Mouse (Mus musculus): ENCODE results near the gene Ampd2. TPM values are rescaled to one million over a fixed set of nuclear protein-coding genes. Genes with fewer than 3 reads are reported as not detected.

Ampd2 gene
- total and polyA plus RNA-seq, 3 experiments, result 54.9 to 201 TPM; not detected in 1

DNA sequence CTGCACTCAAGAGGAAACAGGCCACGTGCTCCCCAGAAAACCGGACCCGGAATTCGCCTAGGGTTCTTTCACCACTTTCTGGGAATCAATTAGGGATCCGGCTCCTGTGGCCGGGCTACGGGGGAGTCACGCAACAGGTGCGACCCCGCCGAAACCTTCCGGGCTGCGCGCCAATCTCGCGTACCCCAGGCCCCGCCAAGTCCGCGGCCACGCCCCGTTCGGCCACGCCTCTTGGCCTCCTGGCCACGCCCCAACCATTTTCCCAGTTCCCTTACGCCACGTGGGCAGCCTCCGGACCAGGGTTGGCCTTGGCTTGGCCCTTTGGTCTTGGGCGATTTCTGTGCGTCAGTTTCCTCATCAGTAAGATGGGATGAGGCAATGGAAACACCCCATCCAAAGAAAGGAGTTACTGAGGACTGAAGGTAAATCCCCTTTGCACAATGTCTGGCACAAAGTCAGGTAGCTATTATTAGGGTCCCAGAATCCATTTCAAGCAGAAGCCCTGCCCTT, at the start of gene Ampd2 (continued):
- TF ChIP-seq MXI1 (IDR thresholded peaks at IDR 0.05; ENCODE audit: low read depth, low read length), result peak; percentile 99
- no peak for TF ChIP-seq EP300 (IDR thresholded peaks at IDR 0.05; ENCODE audit: low read depth in 1 of 2, low read length in 2 of 2)

DNA sequence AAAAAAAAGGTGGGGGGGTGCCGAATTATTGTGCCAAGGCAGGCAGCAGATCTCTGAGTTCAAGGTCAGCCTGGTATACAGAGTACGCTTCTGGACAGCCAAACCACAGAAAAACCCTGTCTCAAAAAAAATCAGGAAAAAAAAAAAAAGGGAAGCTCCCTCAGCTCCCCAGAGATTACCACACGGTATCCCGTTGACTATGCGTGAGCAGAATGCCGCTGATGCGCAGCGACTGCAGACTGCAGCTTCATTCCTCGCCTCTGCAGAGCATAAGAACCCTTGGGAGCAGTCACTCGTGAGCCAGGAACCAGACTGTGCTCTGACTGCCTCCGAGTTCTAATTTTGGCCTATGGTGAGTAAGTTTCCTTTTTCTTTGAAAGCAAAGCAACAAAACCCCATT, 48.2 kb upstream of the Ampd2 start:
- no peak overlapping the region for H3K9ac ChIP-seq (ENCODE audit: control insufficient read depth, low read depth, low read length, poor library complexity, severe bottlenecking)
- H3K27ac ChIP-seq (ENCODE audit: control insufficient read depth, low read depth, low read length), result no peak overlapping the region
- H3K4me1 ChIP-seq (ENCODE audit: control insufficient read depth in 1 of 2, insufficient read depth in 2 of 2, low read length in 2 of 2), result peaks cover 29% of the 10 kb centered on the region in 2 experiments
- H3K27me3 ChIP-seq (ENCODE audit: control insufficient read depth in 1 of 2, insufficient read depth in 2 of 2, low read length in 2 of 2), result no peaks in the 10 kb centered on the region
- H3K79me2 ChIP-seq (ENCODE audit: control insufficient read depth, insufficient read depth, low read length, poor library complexity), result peaks cover 54% of the 10 kb centered on the region
- peak; percentile 81 for TF ChIP-seq ZNF384 (IDR thresholded peaks at IDR 0.05; ENCODE audit: low read depth, low read length)
- TF ChIP-seq TCF12 (IDR thresholded peaks at IDR 0.05; ENCODE audit: low read depth, low read length), result no peak
- 0 out of 2 replicates have a peak, but pooled peaks have one; percentile 5 for TF ChIP-seq TAL1 (IDR thresholded peaks at IDR 0.05; ENCODE audit: low read length)
- H3K4me3 ChIP-seq (ENCODE audit: control insufficient read depth in 1 of 2, insufficient read depth in 1 of 2, low read depth in 2 of 2, low read length in 2 of 2), result no peak overlapping the region
- peak; percentile 32 for DNase-seq (ENCODE audit: low read depth, low spot score)
- H3K36me3 ChIP-seq (ENCODE audit: control insufficient read depth in 1 of 2, insufficient read depth in 2 of 2, low read length in 2 of 2), result peaks cover 11 to 42% of the 10 kb centered on the region in 2 experiments
- H3K9me3 ChIP-seq (replicated peaks; ENCODE audit: insufficient read depth, low read length), result no peaks in the 10 kb centered on the region

DNA sequence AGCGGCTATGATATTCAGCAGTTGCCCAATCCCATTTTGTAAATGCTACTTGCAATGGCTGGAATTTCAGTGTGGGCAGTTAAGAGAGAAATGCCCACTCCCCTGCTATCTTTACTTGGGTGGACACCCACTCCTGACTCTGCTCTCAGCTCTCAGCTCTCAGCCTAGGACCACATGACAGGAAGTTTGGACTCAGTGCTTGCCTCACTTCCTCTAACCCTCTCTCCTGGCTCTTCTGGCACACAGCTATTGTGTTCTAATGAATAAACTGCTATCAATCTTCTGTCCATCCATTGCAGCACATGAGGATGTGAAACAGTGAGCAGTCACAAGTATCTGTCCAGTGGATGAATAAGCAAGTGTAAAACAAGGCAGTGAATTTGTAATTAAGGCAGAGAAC, 46.0 kb upstream of the Ampd2 start:
- Histone ChIP-seq H3K79me2 (ENCODE audit: control insufficient read depth, insufficient read depth, low read length, poor library complexity) (peaks cover 54% of the 10 kb centered on the region), H3K27me3 (ENCODE audit: control insufficient read depth in 1 of 2, insufficient read depth in 2 of 2, low read length in 2 of 2) (no peaks in the 10 kb centered on the region), H3K27ac (ENCODE audit: control insufficient read depth, low read depth, low read length) (no peak overlapping the region), H3K9ac (ENCODE audit: control insufficient read depth, low read depth, low read length, poor library complexity, severe bottlenecking) (no peak overlapping the region), H3K36me3 (ENCODE audit: control insufficient read depth in 1 of 2, insufficient read depth in 2 of 2, low read length in 2 of 2) (peaks cover 7 to 53% of the 10 kb centered on the region in 2 experiments), H3K4me1 (ENCODE audit: control insufficient read depth in 1 of 2, insufficient read depth in 2 of 2, low read length in 2 of 2) (peaks cover 41 to 42% of the 10 kb centered on the region in 2 experiments), H3K4me3 (ENCODE audit: control insufficient read depth in 1 of 2, insufficient read depth in 1 of 2, low read depth in 2 of 2, low read length in 2 of 2) (no peak overlapping the region), H3K9me3 (replicated peaks; ENCODE audit: insufficient read depth, low read length) (no peaks in the 10 kb centered on the region)
- no peak for DNase-seq (ENCODE audit: low read depth, low spot score)
- TF ChIP-seq USF1 (IDR thresholded peaks at IDR 0.05; ENCODE audit: low read depth, low read length) (peak; percentile 82), USF2 (IDR thresholded peaks at IDR 0.05; ENCODE audit: borderline replicate concordance in 1 of 2, insufficient read depth in 1 of 2, low read depth in 1 of 2, low read length in 2 of 2) (peak in 1 of 2 experiments; percentile 8; a peak in 1 of 4 replicates), SIN3A (IDR thresholded peaks at IDR 0.05; ENCODE audit: low read length) (no peak), POLR2AphosphoS5 (IDR thresholded peaks at IDR 0.05; ENCODE audit: borderline replicate concordance, low read depth, low read length) (no peak), NELFE (IDR thresholded peaks at IDR 0.05; ENCODE audit: low read depth, low read length) (no peak)

DNA sequence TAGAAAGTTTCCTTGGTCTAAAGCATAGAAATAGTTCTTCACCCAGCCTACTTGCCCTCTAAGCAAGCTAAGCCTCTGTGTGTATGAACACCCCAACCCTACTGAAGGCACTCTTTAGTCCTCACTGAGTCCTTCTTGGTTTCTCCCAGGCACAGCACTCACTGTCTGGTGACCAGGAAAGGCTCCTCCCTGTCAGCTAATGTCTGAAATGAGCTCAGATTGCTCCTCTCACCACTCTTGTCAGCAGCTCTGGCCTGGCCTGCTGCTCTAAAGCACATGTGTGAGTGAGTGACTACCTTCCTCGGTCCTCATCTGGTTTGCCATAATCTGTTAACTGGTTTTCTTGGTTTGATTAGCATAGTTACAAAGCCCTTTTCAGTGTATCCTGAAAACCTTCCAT, 45.4 kb upstream of the Ampd2 start:
- Histone ChIP-seq H3K36me3 (ENCODE audit: control insufficient read depth in 1 of 2, insufficient read depth in 2 of 2, low read length in 2 of 2) (peaks cover 4 to 54% of the 10 kb centered on the region in 2 experiments; a peak in 3 of 4 replicates), H3K4me1 (ENCODE audit: control insufficient read depth in 1 of 2, insufficient read depth in 2 of 2, low read length in 2 of 2) (peaks cover 42 to 47% of the 10 kb centered on the region in 2 experiments), H3K9ac (ENCODE audit: control insufficient read depth, low read depth, low read length, poor library complexity, severe bottlenecking) (no peak overlapping the region), H3K9me3 (replicated peaks; ENCODE audit: insufficient read depth, low read length) (no peaks in the 10 kb centered on the region), H3K79me2 (ENCODE audit: control insufficient read depth, insufficient read depth, low read length, poor library complexity) (peaks cover 51% of the 10 kb centered on the region), H3K27me3 (ENCODE audit: control insufficient read depth in 1 of 2, insufficient read depth in 2 of 2, low read length in 2 of 2) (no peaks in the 10 kb centered on the region), H3K4me3 (ENCODE audit: control insufficient read depth in 1 of 2, insufficient read depth in 1 of 2, low read depth in 2 of 2, low read length in 2 of 2) (no peak overlapping the region), H3K27ac (ENCODE audit: control insufficient read depth, low read depth, low read length) (no peak overlapping the region)
- no peak for TF ChIP-seq HCFC1 (IDR thresholded peaks at IDR 0.05; ENCODE audit: low read depth, low read length)
- no peak for TF ChIP-seq EP300 (IDR thresholded peaks at IDR 0.05; ENCODE audit: low read depth in 1 of 2, low read length in 2 of 2)
- no peak for TF ChIP-seq ETS1 (IDR thresholded peaks at IDR 0.05; ENCODE audit: low read depth, low read length)
- no peak for TF ChIP-seq NELFE (IDR thresholded peaks at IDR 0.05; ENCODE audit: low read depth, low read length)
- TF ChIP-seq USF1 (IDR thresholded peaks at IDR 0.05; ENCODE audit: low read depth, low read length), result no peak
- no peak for TF ChIP-seq MAFK (IDR thresholded peaks at IDR 0.05; ENCODE audit: borderline replicate concordance, low read depth, low read length)
- no peak for DNase-seq (ENCODE audit: low read depth, low spot score)
